Comparison of ENCODE assay signal across 8 mouse cellular contexts in the genomic region with DNA sequence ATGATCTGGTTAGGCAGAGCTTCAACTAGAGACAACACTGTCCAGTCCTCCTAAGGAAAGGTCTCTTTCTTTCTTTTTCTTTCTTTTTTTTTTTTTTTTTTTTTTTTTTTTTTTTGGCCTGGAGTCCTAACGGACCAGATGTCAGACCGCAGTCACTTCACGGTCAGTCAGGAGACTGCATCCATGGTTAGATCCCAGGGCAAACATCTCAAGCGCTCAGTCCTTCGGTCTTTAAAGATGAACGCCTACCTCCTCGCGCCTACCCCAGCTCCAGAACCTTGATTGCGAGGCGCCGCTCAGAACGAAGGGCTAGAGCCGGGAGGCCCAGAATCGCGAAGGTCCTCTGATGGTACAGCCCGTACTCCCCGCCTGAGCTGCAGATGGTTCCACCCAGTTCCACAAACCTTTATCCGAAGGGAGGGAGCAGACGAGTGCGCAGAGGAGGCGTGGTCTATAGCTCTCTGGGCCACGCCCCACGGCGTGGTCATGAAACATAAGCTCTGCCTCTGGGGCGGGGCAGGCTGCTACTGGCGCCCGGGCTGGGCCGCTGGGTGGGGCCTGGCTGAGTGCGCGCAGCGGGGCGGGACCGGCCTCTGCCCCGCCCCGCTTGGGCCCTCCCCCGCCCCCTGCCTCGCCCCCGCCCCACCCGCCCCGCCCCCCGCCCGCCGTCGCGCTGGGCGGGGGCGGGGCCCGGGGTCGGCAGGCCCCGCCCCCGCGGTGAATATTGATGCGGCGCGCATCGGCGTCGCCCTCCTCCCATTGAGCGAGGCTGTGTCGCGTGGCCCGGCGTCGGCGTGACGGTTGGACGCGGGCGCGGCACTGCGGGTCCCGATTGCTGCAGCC. TPM values are rescaled to one million over a fixed set of nuclear protein-coding genes. Genes with fewer than 3 reads are reported as not detected.
DNase-seq lines count a peak whose midpoint lies in the region; ATAC-seq lines count a peak whose summit lies in the region.

A gene (plus strand): TSS at position 720 of the 843 bp plus-strand sequence.

- no peaks in the 10 kb centered on the region for H3K36me3 ChIP-seq in lung, embryonic 16.5 days (ENCODE audit: control insufficient read depth, insufficient read depth, low read length)

- peak within 1 kb of the TSS; percentile 97 for H3K27ac ChIP-seq in lung, embryonic 16.5 days (ENCODE audit: low read length)

- ATAC-seq in hematopoietic stem cell, adult 5-6 weeks (replicated peaks in 1 of 2; ENCODE audit: insufficient read depth in 1 of 2, low FRiP score in 2 of 2, low TSS enrichment in 1 of 2, low read depth in 1 of 2, poor library complexity in 2 of 2, severe bottlenecking in 2 of 2) = peak; percentile 91 to 95
- ATAC-seq in lung, embryonic 16.5 days (ENCODE audit: low read depth) = peak; percentile 96

- DNase-seq in MEL-GATA-1-ER (ENCODE audit: extremely low read depth, low read depth) = peak; percentile 95
- DNase-seq in cerebellum, adult 8-10 months = peak; percentile 99
- DNase-seq in forelimb bud, embryonic 11.5 days (ENCODE audit: low read depth, low spot score) = peak; percentile 100
- peak; percentile 99 for DNase-seq in layer of hippocampus, adult 9-10 months (ENCODE audit: low spot score)
- peak; percentile 89 for DNase-seq in ovary, postnatal 10 days (ENCODE audit: low spot score)
- peak; percentile 98 to 99 for DNase-seq in thymus, postnatal 10 days (ENCODE audit: low spot score in 2 of 2)

- peaks cover 34% of the 10 kb centered on the region for H3K4me1 ChIP-seq in lung, embryonic 16.5 days (replicated peaks; ENCODE audit: control insufficient read depth, insufficient read depth, low read length)

- H3K27me3 ChIP-seq in lung, embryonic 16.5 days (ENCODE audit: control insufficient read depth, insufficient read depth, low read depth, low read length) = no peaks in the 10 kb centered on the region

- H3K4me2 ChIP-seq in lung, embryonic 16.5 days (ENCODE audit: low read depth, low read length) = peak within 1 kb of the TSS; percentile 76

- H3K9me3 ChIP-seq in lung, embryonic 16.5 days (ENCODE audit: control insufficient read depth, low read length) = no peaks in the 10 kb centered on the region

- H3K4me3 ChIP-seq in lung, embryonic 16.5 days (ENCODE audit: low read length) = peak within 1 kb of the TSS; percentile 75

- under 1% methylated on average over 70 of the region's 72 CpGs for WGBS in lung, embryonic 16.5 days

- peak within 1 kb of the TSS; percentile 92 for H3K9ac ChIP-seq in lung, embryonic 16.5 days (ENCODE audit: low read length)

RNA-seq across cellular contexts. Expression of the gene that starts here (rescaled TPM):
- total RNA-seq in hematopoietic stem cell, adult 5-6 weeks (2017) = 30.8 and 31.6 TPM in 2 replicates
- 44.1 and 44.4 TPM in 2 replicates for polyA plus RNA-seq in lung, embryonic 16.5 days (2015; fragmentation: Nextera tagmentation; extraction: Ambion mirVana)

Comparison
In these comparisons a context has a peak if more than half of its experiments do, and no peak if none do; other contexts are left out.
1. Peak in every context shown above with its lines: DNase-seq, ATAC-seq, H3K4me3 ChIP-seq and H3K27ac ChIP-seq.